Mouse (Mus musculus): ENCODE data around the gene Rhod. TPM values are rescaled to one million over a fixed set of nuclear protein-coding genes. Genes with fewer than 3 reads are reported as not detected.
"Not testable (repeated sequence)": the region's sequence is repeated elsewhere in the genome, so short reads cannot be mapped to it uniquely, and the experiment has no call there.

Gene Rhod
- total RNA-seq (2021) = under 1 TPM; 0.56 to 0.75 TPM
- long read RNA-seq, experiment 1, partial matches to known transcripts = 0 of 1 reads
- long read RNA-seq, experiment 1, other reads (novel, unspliced or antisense) = 0 of 1 reads
- long read RNA-seq, experiment 2 = 0 reads

DNA sequence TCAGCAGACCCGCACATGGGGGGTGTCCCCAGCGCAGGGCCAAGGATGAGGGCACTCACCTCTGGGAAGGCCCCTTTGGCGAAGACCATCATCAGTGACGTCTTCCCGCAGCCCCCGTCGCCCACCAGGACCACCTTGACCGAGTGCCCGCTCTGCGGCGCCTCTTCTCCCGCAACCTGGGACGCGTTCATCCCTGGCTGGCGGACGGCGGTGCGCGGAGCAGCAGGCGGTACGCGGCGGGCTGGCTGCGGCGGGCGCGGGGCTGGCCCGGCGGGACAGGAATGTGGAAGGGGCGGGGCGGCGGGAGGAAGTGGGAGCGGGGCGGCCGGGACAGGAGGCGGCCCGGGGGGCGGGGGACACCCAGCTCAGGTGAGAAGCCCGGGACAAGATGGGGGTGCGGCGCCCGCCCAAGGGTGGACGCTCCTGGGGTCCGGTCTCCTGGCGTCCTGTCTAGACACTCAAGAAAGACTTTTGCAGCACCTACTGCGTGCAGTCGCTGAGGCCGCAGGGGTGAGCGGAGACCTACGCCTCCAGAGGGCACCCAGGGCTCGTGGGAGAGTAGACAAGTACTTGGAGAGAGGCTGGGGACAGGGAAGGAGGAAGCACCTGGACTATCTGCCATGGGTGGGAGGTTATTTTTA lies at the start of gene Rhod:
Gene Rhod, minus strand, starts transcription at position 272 of the 641 bp plus-strand sequence.
- DNase-seq = peak; percentile 43

DNA sequence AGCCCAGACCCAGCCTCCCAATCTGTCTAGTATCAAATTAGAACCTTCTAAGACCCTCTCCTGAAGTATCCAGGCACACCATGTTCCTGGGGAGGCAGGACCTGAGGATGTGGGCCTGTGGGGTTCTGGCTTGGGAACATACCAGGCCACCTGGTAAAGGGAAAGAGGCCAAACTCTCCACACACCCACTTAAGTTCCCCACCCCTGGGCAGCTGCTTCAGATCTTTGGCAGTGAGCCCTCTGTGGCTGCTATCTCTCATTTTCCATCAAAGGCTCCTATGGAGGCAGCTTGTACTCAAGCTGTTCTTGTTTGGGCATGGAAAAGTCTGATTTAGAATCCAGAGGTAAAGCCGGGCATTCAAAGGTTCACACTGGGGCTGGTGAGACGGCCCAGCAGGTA lies 48.6 kb upstream of the Rhod start:
- DNase-seq = no peak

DNA sequence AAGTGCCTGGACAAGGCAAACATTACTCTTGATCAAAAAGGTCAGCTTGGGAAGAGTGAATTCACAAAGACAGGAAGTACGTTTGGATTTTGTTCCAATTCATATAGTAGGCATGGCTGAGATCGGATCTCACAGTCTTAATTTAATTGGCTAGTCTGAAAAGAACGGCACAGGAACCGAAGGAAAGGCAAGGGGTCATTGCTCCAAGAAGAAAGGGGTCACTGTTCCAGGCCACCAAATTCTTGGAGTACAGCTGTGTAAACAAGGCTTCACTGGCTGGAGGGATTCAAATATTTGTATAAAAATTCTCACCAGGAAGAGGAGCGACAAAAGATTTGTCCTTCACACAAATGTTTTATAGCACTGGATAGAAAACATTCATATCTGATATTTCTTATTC lies 45.8 kb upstream of the Rhod start:
- DNase-seq = no peak

DNA sequence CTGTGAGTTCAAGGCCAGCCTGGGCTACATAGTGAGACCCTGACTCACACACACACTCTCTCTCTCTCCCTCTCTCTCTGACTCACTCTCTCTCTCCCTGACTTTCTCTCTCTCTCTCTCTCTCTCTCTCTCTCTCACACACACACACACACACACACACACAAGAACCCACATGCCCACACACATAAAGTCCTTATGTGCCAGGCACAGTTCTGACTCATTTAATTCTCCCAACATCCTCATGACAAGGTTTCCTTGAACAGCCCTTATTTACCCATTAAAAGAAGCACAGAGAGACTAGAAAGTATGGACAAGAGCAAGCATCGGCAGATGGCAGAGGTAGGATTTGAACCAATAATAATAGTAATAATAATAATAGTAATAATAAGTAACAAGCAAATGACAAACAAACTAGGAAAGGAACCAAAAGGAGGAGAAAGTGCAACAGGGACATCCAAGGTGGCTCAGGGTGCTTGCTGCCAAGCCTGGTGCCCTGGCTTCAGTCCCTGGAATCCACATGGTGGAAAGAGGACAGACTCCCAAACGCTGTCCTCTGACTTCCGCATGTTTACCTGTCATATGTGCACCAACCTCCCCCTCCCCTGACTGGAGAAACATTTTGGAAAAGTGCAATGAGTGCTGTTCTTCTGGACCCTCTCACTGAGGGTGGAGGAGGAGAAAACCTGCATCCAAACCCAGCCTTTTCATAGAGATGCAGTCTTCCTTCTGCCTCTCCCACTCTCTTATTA lies 43.1 kb upstream of the Rhod start:
- DNase-seq = no peak

DNA sequence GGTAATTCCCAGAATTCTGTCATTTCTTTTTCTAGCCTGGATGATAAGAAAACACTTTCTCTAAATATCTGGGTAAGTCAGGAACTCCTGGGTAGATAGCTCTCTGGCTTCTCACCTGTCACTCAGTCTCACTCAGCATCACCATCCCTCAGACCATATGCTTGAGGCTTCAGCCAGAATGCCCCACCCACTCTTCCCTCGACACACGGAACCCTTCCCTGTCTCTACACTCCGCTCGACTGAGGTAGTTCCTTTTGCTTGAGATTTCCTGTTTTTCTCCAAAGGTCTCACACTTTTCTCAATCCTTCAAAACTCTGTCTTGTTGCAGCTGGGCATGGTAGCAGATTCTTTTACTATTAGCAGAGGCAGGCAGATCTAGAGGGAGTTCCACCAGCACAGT lies 42.1 kb upstream of the Rhod start:
- no peak for DNase-seq

GRCm38 (mm10) chr19:4480041-4480440 lies 40.8 kb upstream of the Rhod start:
- no peak for DNase-seq

DNA sequence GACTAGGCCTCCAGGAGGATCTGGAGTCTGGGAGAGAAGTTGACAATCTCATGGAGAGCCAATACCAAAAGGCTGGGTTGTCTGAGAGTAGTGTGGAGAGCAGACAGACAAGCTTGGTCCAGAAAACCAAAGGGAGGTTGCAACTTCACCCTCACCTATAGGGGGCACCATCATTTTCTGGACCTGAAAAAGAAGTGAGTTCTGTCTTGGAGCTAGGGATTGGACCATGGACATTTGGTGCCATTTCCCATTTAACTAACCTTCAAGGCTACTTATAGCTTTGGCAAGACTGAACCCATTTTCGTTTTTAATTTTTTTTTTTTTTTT lies 38.9 kb upstream of the Rhod start:
- DNase-seq = no peak

DNA sequence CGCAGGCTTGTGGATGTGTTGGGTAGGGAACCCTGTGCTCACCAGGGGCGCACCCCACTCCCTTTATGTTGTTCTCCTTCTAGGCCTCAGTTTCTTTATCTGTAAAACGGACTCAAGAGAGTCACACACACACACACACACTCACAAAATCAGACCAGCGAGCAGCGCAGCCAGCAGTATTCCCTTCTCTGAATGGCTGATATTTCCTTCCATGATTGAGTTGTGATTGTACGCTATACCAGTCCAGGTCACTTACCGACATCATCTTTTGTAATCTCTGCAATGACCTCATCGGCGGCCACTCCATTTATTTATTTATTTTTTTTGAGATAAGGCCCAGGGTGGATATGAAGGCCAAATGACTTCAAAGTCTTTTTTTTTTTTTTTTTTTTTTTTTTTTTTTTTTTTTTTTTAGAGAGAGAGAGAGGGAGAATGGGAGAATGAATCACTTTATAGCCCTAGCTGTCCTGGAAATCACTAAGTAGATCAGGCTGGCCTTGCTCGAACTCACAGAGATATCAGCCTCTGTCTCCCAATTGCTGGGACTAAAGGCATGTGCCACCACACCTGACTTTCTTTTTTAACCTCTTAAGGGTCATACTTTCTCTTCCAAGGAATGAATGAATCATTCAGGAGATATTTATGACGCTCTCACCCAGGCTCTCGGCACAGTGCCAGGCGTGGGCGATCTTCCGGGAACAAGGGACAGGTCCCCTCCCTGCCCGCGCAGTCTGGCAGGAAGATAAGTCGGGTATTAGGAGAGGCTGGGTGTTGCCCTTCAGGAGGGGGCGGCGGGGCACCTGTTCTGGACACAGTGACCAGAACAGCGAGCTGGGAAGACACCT lies 38.3 kb upstream of the Rhod start, which contains the start of gene Syt12:
Gene Syt12, minus strand, starts transcription at position 103 of the 845 bp plus-strand sequence.
- peak; percentile 28 for DNase-seq

DNA sequence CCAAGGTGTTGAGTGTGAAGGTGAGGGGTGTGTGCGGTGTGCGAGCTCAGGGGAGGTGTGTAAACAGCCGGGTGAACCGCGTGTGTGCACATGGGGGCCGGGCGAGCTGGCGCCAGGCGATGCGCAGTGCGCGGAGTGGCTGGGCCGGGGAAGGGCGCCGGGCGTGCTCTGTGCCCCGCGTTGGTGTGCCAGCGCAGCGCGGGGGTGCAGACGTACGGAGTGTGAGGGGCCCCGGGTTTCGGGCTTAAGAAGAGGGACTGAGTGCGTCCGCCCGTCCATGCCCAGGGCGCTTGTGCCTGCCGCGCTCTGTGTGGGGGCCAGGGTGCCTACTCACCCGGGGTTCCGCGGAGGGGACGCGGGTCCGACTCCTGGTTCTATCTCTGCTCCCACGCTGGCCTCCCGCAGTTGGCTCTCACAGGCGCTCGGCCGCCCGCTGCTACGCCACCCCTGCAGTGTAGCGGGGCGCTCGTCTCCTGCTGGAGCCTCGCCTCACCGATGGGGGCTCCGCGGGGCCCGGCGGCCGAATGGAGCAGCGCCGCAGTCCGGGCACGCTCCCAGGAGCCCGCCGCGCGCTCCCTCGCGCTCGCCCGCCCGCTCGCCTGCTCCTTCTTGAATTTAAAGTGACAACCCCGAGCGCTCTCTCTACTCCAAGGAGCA lies 37.5 kb upstream of the Rhod start:
- DNase-seq = peak; percentile 40

DNA sequence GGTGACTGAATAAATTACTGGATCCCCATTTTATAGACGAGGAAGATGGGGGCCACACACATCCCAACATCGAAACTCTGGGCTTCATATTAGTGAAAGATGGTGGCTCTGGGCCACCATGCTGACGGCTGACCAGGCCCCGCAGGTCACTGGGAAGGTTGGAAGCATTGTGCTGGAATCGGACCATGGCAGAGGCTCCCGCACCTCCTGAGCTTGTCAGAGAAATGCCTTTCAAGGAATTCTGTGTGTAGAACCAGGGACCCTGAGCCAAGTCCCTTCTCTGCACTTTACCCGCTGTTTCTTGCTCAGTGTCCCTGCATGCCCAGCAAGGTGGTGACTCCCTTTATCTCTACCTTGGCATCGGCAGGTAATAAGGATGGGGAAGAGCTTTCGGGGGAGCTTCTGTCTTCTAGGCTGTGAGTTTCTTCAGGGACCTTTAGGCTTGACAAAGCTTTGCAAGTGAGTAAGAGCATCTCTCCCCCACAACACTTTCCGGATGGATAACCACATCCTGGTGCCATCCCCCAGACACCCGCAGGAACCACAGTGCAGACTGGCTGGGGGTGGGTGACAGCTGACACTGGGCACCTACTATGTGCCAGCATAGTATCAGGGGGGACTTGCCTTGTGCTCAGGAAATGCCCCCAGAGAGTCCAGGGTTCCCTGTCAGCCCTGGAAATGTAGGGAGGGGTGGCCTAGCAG lies 36.1 kb upstream of the Rhod start:
- DNase-seq = no peak

DNA sequence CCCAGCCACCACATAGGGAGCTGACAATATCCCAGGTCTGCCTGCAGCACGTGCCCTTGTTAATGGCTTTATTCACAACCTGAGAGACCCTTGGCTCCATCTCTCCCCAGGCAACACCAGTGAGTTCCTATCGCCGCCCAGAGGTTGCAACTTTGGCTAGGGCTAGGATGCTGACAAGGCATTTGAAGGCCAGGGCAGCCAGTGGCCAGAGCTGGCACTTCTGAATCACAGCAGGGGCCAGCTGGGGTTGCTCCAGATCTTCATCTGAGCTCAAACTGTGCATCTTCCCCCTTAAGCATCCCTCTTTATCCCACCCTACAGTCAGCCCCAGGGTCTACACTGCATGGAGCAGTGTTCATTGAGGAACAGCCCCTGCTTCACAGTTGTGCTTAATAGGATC lies 35.5 kb upstream of the Rhod start:
- peak; percentile 17 for DNase-seq

DNA sequence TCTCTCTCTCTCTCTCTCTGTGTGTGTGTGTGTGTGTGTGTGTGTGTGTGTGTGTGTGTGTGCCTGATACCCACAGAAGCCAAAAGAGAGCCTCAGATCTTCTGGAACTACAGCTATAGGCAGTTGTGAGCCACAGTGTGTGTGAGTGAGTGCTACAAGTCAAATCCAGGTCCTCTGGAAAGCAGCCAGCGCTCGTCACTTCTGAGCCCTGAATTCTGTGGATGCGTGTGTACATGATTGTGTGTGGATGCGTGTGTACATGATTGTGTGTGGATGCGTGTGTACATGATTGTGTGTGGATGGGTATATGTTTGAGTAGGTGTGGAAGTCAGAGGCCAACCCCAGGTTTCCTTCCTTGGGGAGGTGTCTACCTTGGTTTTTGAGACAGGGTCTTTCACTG lies 34.3 kb upstream of the Rhod start:
- no peak for DNase-seq

- DNase-seq = no peak
Observed at GRCm38 (mm10) chr19:4468363-4468762, 29.1 kb upstream of the Rhod start.

GRCm38 (mm10) chr19:4464666-4465065 lies 25.4 kb upstream of the Rhod start:
- DNase-seq = no peak

GRCm38 (mm10) chr19:4461981-4462380 lies 22.7 kb upstream of the Rhod start:
- no peak for DNase-seq

GRCm38 (mm10) chr19:4456227-4456626 lies 17.0 kb upstream of the Rhod start:
- DNase-seq = no peak

DNA sequence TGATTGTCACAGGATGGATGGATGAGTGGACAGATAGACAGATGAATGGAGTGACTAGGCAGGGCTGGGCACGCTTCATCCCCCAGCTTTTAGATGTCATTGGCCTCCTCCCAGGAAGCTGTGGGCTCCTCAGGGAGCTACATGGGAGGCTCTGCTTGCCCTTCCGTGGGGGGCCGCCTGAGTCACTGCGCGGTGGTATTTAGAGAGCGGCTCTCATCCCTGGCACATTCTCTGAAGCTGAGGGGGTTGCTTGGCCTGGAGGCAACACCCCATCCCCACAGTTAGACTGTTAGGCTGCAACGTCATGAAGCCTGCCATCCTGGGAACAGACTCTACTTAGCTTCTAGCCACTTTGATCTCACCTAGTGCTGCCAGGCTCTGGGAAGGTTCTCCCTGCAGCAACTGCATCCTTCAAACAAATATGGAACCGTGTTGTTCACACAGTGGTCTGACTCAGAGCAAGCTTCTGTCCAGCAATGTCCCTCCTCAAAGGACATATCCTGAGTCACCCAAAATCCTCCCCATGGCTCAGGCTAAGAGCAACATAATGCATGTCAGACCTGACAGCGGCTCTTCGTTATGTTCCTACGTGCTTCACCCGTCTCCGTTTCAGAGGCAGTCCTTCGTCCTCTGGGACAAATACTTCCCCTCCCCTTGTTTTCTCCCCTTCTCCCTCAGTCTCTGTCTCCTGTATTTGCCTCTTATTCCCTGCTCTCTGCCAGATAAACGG lies 16.0 kb upstream of the Rhod start:
- no peak for DNase-seq

DNA sequence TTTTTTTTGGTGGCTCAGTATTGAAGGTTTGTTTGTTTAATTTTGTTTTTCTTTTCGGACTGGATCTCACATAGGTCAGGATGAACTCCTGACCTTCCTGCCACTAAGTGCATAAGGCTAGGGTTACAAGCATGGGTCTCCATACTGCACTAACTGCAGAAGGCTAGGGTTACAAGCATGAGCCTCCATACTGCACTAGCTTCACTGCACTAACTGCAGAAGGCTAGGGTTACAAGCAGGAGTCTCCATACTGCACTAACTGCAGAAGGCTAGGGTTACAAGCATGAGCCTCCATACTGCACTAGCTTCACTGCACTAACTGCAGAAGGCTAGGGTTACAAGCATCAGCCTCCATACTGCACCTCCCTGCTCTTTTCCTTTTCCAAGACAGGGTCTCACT lies 14.8 kb upstream of the Rhod start:
- DNase-seq = not testable (repeated sequence)

DNA sequence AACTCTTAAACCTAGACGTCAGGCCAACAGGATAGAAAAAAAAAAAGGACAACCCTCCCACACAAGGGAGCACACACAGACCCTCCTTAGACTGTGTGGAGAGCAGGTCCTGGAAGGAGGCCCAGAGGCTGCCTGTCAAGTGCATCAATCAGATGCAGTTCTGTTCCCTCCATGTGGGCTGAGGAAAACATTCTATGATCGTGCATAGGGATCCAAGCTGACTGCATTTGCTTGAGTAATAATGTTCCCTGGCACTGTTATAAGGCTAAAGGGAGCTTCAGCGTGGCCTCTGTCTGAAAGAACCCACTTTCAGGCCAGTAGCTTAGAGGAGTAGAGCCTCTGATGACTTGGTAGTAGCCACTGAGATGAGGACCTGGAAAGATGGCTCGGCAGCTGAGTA lies 13.3 kb upstream of the Rhod start:
- no peak for DNase-seq

GRCm38 (mm10) chr19:4451965-4452364 lies 12.7 kb upstream of the Rhod start:
- DNase-seq = no peak

GRCm38 (mm10) chr19:4451098-4451497 lies 11.9 kb upstream of the Rhod start:
- DNase-seq = no peak
